Mouse (Mus musculus) thymus, postnatal 10 days (tissue): ENCODE measurements around the gene Abcb4.
"Not testable (repeated sequence)": the region's sequence is repeated elsewhere in the genome, so short reads cannot be mapped to it uniquely, and the experiment has no call there.

ENCODE experiments used
- DNase-seq, 2 experiments: peaks; one replicate each; pipeline ENCODE4 v3.0.0; 2021; ENCODE audit warnings: low spot score in 2 of 2

Abcb4 gene

GRCm38 (mm10) chr5:8997513-8997895 lies 104.0 kb downstream of the Abcb4 start:
- DNase-seq = no peak

DNA sequence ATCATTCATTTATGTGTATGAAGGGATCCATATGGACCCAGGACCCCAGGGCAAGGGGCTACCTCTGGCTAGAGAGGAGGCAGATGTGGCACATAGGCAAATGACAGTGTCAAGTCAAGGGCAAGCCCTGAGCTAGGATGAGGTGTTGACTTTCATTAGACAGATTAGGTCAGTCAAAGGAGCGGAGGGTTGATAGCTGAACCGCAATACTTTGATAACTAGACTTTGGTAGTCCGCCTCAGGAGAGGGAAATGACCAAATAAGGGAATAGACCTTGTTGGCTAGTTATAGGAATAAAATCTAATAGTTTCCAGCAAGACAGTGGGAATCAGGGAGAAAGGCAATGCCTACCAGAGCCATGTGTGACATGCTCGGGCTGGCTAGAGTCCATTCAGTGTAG lies 105.6 kb downstream of the Abcb4 start:
- no peak for DNase-seq

GRCm38 (mm10) chr5:9000006-9000405 lies 106.5 kb downstream of the Abcb4 start:
- not testable (repeated sequence) for DNase-seq

GRCm38 (mm10) chr5:9006585-9006984 lies 113.1 kb downstream of the Abcb4 start:
- DNase-seq = not testable (repeated sequence)
